Mouse (Mus musculus) intestine, postnatal 0 days (tissue): ENCODE data around the gene Kif18b. TPM values are rescaled to one million over a fixed set of nuclear protein-coding genes. Genes with fewer than 3 reads are reported as not detected.

ENCODE experiments used
- ATAC-seq: fragments of 200-750 bp; cut with Nextera tagmentation; 2 replicates; pipeline ENCODE4 v1.8.0; 2017; ENCODE audit warnings: mild to moderate bottlenecking, moderate TSS enrichment, moderate library complexity
- H3K27ac ChIP-seq: fragments of 300-500 bp; sonication (generic); 2 replicates; pipeline ENCODE4 v1.5.1; 2014; ENCODE audit warnings: mild to moderate bottlenecking, low read depth, low read length, moderate library complexity
- H3K27me3 ChIP-seq: fragments of 300-500 bp; sonication (generic); replicated peaks from 2 replicates; pipeline ENCODE4 v1.6.1; 2014; ENCODE audit warnings: low read length, mixed read lengths; ENCODE audit not compliant: control insufficient read depth, insufficient read depth
- H3K36me3 ChIP-seq: fragments of 300-500 bp; sonication (generic); 2 replicates; pipeline ENCODE4 v1.6.1; 2014; ENCODE audit warnings: mild to moderate bottlenecking, moderate library complexity; ENCODE audit not compliant: control insufficient read depth, insufficient read depth
- H3K4me1 ChIP-seq: fragments of 300-500 bp; sonication (generic); replicated peaks from 2 replicates; pipeline ENCODE4 v1.6.1; 2014; ENCODE audit warnings: antibody characterized with exemption, low read length, mixed read lengths; ENCODE audit not compliant: control insufficient read depth, insufficient read depth
- H3K4me2 ChIP-seq: fragments of 300-500 bp; sonication (generic); replicated peaks from 2 replicates; pipeline ENCODE4 v1.6.1; 2014; ENCODE audit warnings: low read depth, mild to moderate bottlenecking, moderate library complexity
- H3K4me3 ChIP-seq: fragments of 300-500 bp; sonication (generic); 2 replicates; pipeline ENCODE4 v1.5.1; 2014; ENCODE audit warnings: low read depth, low read length
- H3K9ac ChIP-seq: fragments of 300-500 bp; sonication (generic); 2 replicates; pipeline ENCODE4 v1.6.1; 2014; ENCODE audit warnings: mild to moderate bottlenecking, low read depth, low read length
- H3K9me3 ChIP-seq: fragments of 300-500 bp; sonication (generic); 2 replicates; pipeline ENCODE4 v1.6.1; 2016; ENCODE audit warnings: mixed run types; ENCODE audit not compliant: control insufficient read depth
- CTCF ChIP-seq: sonication (generic); IDR thresholded peaks from 2 replicates; pipeline ENCODE4 v1.5.1; 2016; ENCODE audit warnings: low read depth, mild to moderate bottlenecking, control low read depth, antibody characterized with exemption, moderate library complexity
- WGBS: fragments of 180-500 bp; shearing (Covaris S2); extraction: QIAGEN DNeasy Blood & Tissue Kit; methylation state at CpG from one replicate; pipeline ENCODE4 v1.1.7; 2014; 5-methylcytosine and 5-hydroxymethylcytosine counted together
- polyA plus RNA-seq: library from polyadenylated mRNA; unstranded; fragments of >200 nt; fragmentation: Nextera tagmentation; extraction: Ambion mirVana; gene quantifications from 2 replicates; pipeline ENCODE4 v1.2.1, GENCODE M21; 2015

Kif18b gene
- polyA plus RNA-seq, 1 experiment from 2014 or later = 1.1 TPM

GRCm38 (mm10) chr11:102962861-102963245 is 37.9 kb upstream of the Kif18b start:
- no peak overlapping the region for H3K9ac ChIP-seq

GRCm38 (mm10) chr11:102961082-102961481 is 36.2 kb upstream of the Kif18b start:
- no peak overlapping the region for H3K4me3 ChIP-seq
- TF ChIP-seq CTCF = no peak
- WGBS = 91% methylated on average over 4 of the region's 4 CpGs
- no peak overlapping the region for H3K9ac ChIP-seq
- H3K27me3 ChIP-seq = peaks cover 11% of the 10 kb centered on the region
- H3K9me3 ChIP-seq = no peaks in the 10 kb centered on the region
- ATAC-seq = no peak
- no peak overlapping the region for H3K27ac ChIP-seq
- H3K4me2 ChIP-seq = no peak overlapping the region
- no peaks in the 10 kb centered on the region for H3K4me1 ChIP-seq
- no peaks in the 10 kb centered on the region for H3K36me3 ChIP-seq

More at GRCm38 (mm10) chr11:102962861-102963245, 37.9 kb upstream of the Kif18b start:
- no peak for TF ChIP-seq CTCF
- no peaks in the 10 kb centered on the region for H3K9me3 ChIP-seq
- 46% methylated on average over 7 of the region's 7 CpGs for WGBS
- ATAC-seq = no peak
- H3K27me3 ChIP-seq = peaks cover 6% of the 10 kb centered on the region
- H3K4me2 ChIP-seq = no peak overlapping the region
- H3K36me3 ChIP-seq = no peaks in the 10 kb centered on the region
- no peaks in the 10 kb centered on the region for H3K4me1 ChIP-seq
- no peak overlapping the region for H3K4me3 ChIP-seq
- H3K27ac ChIP-seq = no peak overlapping the region

GRCm38 (mm10) chr11:102958870-102959269 is 33.9 kb upstream of the Kif18b start:
- H3K27ac ChIP-seq = no peak overlapping the region
- 75% methylated on average over 1 of the region's 1 CpGs for WGBS
- no peak overlapping the region for H3K4me3 ChIP-seq
- H3K4me1 ChIP-seq = no peaks in the 10 kb centered on the region
- H3K9ac ChIP-seq = no peak overlapping the region
- H3K4me2 ChIP-seq = no peak overlapping the region
- ATAC-seq = no peak
- H3K9me3 ChIP-seq = no peaks in the 10 kb centered on the region
- H3K27me3 ChIP-seq = peaks cover 14% of the 10 kb centered on the region
- TF ChIP-seq CTCF = 0 out of 2 replicates have a peak, but pooled peaks have one; percentile 10
- H3K36me3 ChIP-seq = no peaks in the 10 kb centered on the region

- H3K36me3 ChIP-seq = no peaks in the 10 kb centered on the region
- H3K9me3 ChIP-seq = no peaks in the 10 kb centered on the region
- no peak overlapping the region for H3K4me2 ChIP-seq
- WGBS = 84% methylated on average over 6 of the region's 6 CpGs
- no peak for TF ChIP-seq CTCF
- H3K4me3 ChIP-seq = no peak overlapping the region
- peaks cover 12% of the 10 kb centered on the region for H3K27me3 ChIP-seq
- no peak for ATAC-seq
- H3K9ac ChIP-seq = no peak overlapping the region
- no peak overlapping the region for H3K27ac ChIP-seq
- H3K4me1 ChIP-seq = no peaks in the 10 kb centered on the region
Measured at GRCm38 (mm10) chr11:102958431-102958830, 33.5 kb upstream of the Kif18b start.

GRCm38 (mm10) chr11:102957692-102958091 is 32.8 kb upstream of the Kif18b start:
- Histone ChIP-seq H3K36me3 (no peaks in the 10 kb centered on the region), H3K4me1 (no peaks in the 10 kb centered on the region), H3K27ac (no peak overlapping the region), H3K9me3 (no peaks in the 10 kb centered on the region), H3K4me2 (no peak overlapping the region), H3K27me3 (peaks cover 9% of the 10 kb centered on the region), H3K9ac (no peak overlapping the region), H3K4me3 (no peak overlapping the region)
- WGBS = 65% methylated on average over 8 of the region's 8 CpGs
- no peak for ATAC-seq
- no peak for TF ChIP-seq CTCF

GRCm38 (mm10) chr11:102956962-102957614 is 32.2 kb upstream of the Kif18b start:
- H3K9me3 ChIP-seq = no peaks in the 10 kb centered on the region
- no peak for TF ChIP-seq CTCF
- 30% methylated on average over 16 of the region's 16 CpGs for WGBS
- H3K36me3 ChIP-seq = no peaks in the 10 kb centered on the region
- no peak overlapping the region for H3K27ac ChIP-seq
- H3K27me3 ChIP-seq = peaks cover 9% of the 10 kb centered on the region
- no peak overlapping the region for H3K4me2 ChIP-seq
- H3K4me1 ChIP-seq = no peaks in the 10 kb centered on the region
- no peak overlapping the region for H3K9ac ChIP-seq
- no peak overlapping the region for H3K4me3 ChIP-seq
- ATAC-seq = peak; percentile 38
